Mouse (Mus musculus) liver, adult 2 months (tissue): ENCODE measurements around the gene Il10.

ENCODE experiments used
- CTCF ChIP-seq: fragments of 200-500 bp; IDR thresholded peaks from 2 replicates; pipeline ENCODE4 v1.5.1; 2011; ENCODE audit warnings: low read depth, low read length, control low read depth
- POLR2A ChIP-seq: fragments of 200-500 bp; IDR thresholded peaks from 2 replicates; pipeline ENCODE4 v1.6.1; 2011; ENCODE audit warnings: low read length, control low read depth; ENCODE audit not compliant: insufficient read depth; ENCODE audit errors: extremely low read depth

- TF ChIP-seq CTCF (no peak), POLR2A (no peak)
These were observed 9.2 kb upstream of the Il10 start for GRCm38 (mm10) chr1:131010201-131011153.
